Mouse (Mus musculus): ENCODE measurements around the gene Cd34. TPM values are rescaled to one million over a fixed set of nuclear protein-coding genes. Genes with fewer than 3 reads are reported as not detected.

Cd34 gene
- polyA plus RNA-seq, 1 experiment from 2014 or later = 6.4 TPM

DNA sequence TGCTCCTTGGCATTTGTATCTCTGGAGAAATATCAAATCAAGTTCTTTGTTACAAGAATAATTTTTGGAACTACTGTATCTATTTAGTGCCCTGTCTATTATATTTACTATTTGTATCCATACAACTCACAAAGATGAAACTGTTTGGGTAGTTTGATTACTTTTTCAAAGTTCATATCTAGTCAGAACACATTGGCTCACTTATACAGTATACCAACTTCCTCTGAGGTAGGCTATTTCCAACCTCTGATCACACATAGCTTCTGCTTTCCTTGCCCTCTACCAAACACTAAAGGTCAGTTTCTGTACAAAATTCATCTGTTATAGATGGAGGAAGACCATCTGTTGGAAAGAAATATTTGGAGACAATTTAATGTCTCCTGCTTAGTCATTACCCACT lies 16.1 kb downstream of the Cd34 start:
- no peak overlapping the region for H3K9ac ChIP-seq (replicated peaks)
- H3K4me3 ChIP-seq (ENCODE audit: low read depth, low read length) = no peak overlapping the region
- no peaks in the 10 kb centered on the region for H3K36me3 ChIP-seq (replicated peaks; ENCODE audit: insufficient read depth, low read length)
- H3K9me3 ChIP-seq (ENCODE audit: low read length) = no peaks in the 10 kb centered on the region
- no peaks in the 10 kb centered on the region for H3K4me1 ChIP-seq (ENCODE audit: insufficient read depth)
- TF ChIP-seq EP300 (IDR thresholded peaks at IDR 0.05; ENCODE audit: low read depth) (no peak), CTCF (IDR thresholded peaks at IDR 0.05; ENCODE audit: low read depth) (no peak)
- ATAC-seq (no peak), DNase-seq (no peak)
- no peaks in the 10 kb centered on the region for H3K27me3 ChIP-seq (ENCODE audit: insufficient read depth, low read length)
- no peak overlapping the region for H3K27ac ChIP-seq (ENCODE audit: low read depth)
- no peak overlapping the region for H3K4me2 ChIP-seq (ENCODE audit: low read depth, low read length)

DNA sequence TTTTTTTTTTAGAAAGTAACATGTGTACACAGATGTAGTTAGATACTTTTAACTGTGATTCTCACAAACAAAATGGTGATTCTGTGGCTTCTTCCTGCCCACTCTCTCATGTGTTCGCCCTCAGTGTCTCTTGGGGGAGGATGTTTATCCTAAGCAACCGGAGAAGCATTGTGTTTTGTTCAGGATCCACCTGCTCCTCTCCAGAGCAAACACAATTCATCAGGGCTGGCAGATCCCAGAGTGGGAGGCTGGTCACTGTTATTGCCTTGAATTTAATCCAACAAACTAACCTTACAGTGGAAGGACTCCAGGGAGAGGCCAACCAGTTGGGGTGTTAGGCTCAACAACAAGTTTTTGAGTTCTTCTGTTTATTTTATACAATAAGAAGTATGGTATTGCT lies 17.1 kb downstream of the Cd34 start:
- H3K9me3 ChIP-seq (ENCODE audit: low read length) = no peaks in the 10 kb centered on the region
- no peak overlapping the region for H3K4me3 ChIP-seq (ENCODE audit: low read depth, low read length)
- WGBS (ENCODE audit: insufficient replicate concordance) = 65% methylated on average over 2 of the region's 2 CpGs
- no peaks in the 10 kb centered on the region for H3K36me3 ChIP-seq (replicated peaks; ENCODE audit: insufficient read depth, low read length)
- ATAC-seq (no peak), DNase-seq (no peak)
- no peak overlapping the region for H3K27ac ChIP-seq (ENCODE audit: low read depth)
- H3K9ac ChIP-seq (replicated peaks) = no peak overlapping the region
- no peaks in the 10 kb centered on the region for H3K4me1 ChIP-seq (ENCODE audit: insufficient read depth)
- no peaks in the 10 kb centered on the region for H3K27me3 ChIP-seq (ENCODE audit: insufficient read depth, low read length)
- H3K4me2 ChIP-seq (ENCODE audit: low read depth, low read length) = no peak overlapping the region
- TF ChIP-seq CTCF (IDR thresholded peaks at IDR 0.05; ENCODE audit: low read depth) = no peak
- TF ChIP-seq EP300 (IDR thresholded peaks at IDR 0.05; ENCODE audit: low read depth) = no peak

DNA sequence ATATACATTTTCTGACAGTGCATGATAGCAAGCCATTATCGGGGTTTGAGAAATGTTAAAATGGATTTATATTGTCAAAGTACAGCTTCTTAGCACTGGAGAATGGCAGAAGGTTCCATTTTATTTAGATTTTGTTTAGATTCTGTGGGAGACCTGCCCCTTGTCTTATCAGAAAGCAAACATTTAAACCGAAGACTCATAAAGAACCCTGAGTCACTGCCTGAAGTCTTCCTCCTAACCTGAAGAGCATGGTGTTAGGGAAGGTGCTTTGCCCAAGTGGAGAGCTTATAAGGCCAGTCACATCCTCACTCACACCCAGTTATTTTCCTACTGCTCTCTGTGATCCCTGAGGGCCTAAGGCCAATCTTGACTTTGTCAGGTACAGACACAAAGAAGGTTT lies 18.4 kb downstream of the Cd34 start:
- no peak overlapping the region for H3K4me2 ChIP-seq (ENCODE audit: low read depth, low read length)
- H3K9ac ChIP-seq (replicated peaks) = no peak overlapping the region
- whole genome bisulfite sequencing (ENCODE audit: insufficient replicate concordance) = 53% methylated on average over 2 of the region's 2 CpGs
- no peaks in the 10 kb centered on the region for H3K9me3 ChIP-seq (ENCODE audit: low read length)
- no peak overlapping the region for H3K4me3 ChIP-seq (ENCODE audit: low read depth, low read length)
- no peaks in the 10 kb centered on the region for H3K27me3 ChIP-seq (ENCODE audit: insufficient read depth, low read length)
- no peaks in the 10 kb centered on the region for H3K4me1 ChIP-seq (ENCODE audit: insufficient read depth)
- H3K36me3 ChIP-seq (replicated peaks; ENCODE audit: insufficient read depth, low read length) = no peaks in the 10 kb centered on the region
- H3K27ac ChIP-seq (ENCODE audit: low read depth) = no peak overlapping the region
- DNase-seq = no peak
- TF ChIP-seq CTCF (IDR thresholded peaks at IDR 0.05; ENCODE audit: low read depth) (no peak), EP300 (IDR thresholded peaks at IDR 0.05; ENCODE audit: low read depth) (no peak)
- ATAC-seq = no peak

DNA sequence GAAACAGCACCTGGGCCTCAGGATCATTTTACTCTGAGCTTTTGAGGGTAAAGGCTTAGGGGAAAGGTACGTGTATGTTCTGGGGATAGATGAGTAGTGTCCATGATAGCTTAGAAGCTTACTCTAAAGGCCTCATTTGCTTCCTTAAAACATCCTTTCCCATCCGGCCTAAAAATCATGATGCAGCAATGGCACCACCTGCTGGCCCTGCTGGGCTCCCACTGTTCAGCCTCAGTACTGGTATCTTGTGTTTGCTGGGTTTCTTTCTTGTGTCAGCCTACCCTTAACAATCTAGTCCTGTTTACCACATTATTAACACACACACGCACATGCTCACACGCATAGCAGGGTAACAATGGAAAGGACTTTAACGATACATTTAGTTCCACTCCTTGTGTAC lies 23.6 kb downstream of the Cd34 start:
- TF ChIP-seq EP300 (IDR thresholded peaks at IDR 0.05; ENCODE audit: low read depth) = no peak
- peak; percentile 86 for TF ChIP-seq CTCF (IDR thresholded peaks at IDR 0.05; ENCODE audit: low read depth)
- 40% methylated on average over 5 of the region's 5 CpGs for WGBS (ENCODE audit: insufficient replicate concordance)
- no peaks in the 10 kb centered on the region for H3K4me1 ChIP-seq (ENCODE audit: insufficient read depth)
- H3K9ac ChIP-seq (replicated peaks) = no peak overlapping the region
- DNase-seq (peak; percentile 69), ATAC-seq (peak; percentile 56)
- H3K4me3 ChIP-seq (ENCODE audit: low read depth, low read length) = no peak overlapping the region
- no peak overlapping the region for H3K4me2 ChIP-seq (ENCODE audit: low read depth, low read length)
- H3K9me3 ChIP-seq (ENCODE audit: low read length) = no peaks in the 10 kb centered on the region
- H3K27ac ChIP-seq (ENCODE audit: low read depth) = no peak overlapping the region
- H3K27me3 ChIP-seq (ENCODE audit: insufficient read depth, low read length) = no peaks in the 10 kb centered on the region
- no peaks in the 10 kb centered on the region for H3K36me3 ChIP-seq (replicated peaks; ENCODE audit: insufficient read depth, low read length)

DNA sequence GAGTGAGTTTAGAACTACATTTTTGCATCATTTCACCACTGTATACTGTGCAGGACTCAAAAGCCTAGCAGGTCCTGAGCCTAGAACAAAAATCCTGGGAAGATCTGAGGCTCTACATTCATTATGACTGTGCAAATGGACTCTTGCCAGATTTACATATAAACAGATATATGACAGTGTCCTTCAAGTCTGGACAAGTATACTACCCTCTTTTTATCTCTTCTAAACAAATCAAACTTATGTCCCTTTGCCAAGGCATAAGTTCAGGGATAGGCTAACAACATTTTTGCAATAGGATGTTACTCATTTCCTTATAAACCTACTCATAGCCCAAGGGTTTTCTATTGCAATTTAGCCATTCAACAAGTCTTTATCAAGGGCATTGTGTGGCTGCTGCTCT lies 24.1 kb downstream of the Cd34 start:
- Histone ChIP-seq H3K27me3 (ENCODE audit: insufficient read depth, low read length) (no peaks in the 10 kb centered on the region), H3K4me2 (ENCODE audit: low read depth, low read length) (no peak overlapping the region), H3K4me1 (ENCODE audit: insufficient read depth) (no peaks in the 10 kb centered on the region), H3K9me3 (ENCODE audit: low read length) (no peaks in the 10 kb centered on the region), H3K36me3 (replicated peaks; ENCODE audit: insufficient read depth, low read length) (no peaks in the 10 kb centered on the region), H3K27ac (ENCODE audit: low read depth) (no peak overlapping the region), H3K4me3 (ENCODE audit: low read depth, low read length) (no peak overlapping the region), H3K9ac (replicated peaks) (no peak overlapping the region)
- no peak for DNase-seq
- peak; percentile 35 for ATAC-seq
- no peak for TF ChIP-seq CTCF (IDR thresholded peaks at IDR 0.05; ENCODE audit: low read depth)
- TF ChIP-seq EP300 (IDR thresholded peaks at IDR 0.05; ENCODE audit: low read depth) = 0 out of 2 replicates have a peak, but pooled peaks have one; percentile 11

DNA sequence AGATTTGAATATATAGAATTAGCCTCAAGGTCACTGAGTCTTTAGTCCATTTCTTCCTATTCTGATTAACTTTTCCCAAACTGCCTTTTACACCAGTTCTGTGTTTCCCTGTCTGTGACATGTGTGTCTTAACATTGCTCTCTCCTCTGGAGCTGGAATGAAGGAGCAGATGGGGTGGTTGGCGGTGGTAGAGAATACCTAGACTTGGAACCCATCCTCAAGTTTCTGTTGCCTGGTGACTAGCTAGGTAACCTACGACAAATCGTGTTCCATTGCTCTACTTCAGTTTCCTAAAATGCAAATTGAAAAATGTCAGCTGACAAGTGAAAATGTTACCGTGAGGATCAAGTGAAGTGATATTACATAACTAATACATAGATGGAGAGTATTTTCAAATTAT lies 33.4 kb downstream of the Cd34 start:
- no peak for ATAC-seq
- Histone ChIP-seq H3K4me1 (ENCODE audit: insufficient read depth) (peaks cover 8% of the 10 kb centered on the region), H3K36me3 (replicated peaks; ENCODE audit: insufficient read depth, low read length) (no peaks in the 10 kb centered on the region), H3K9ac (replicated peaks) (no peak overlapping the region), H3K4me2 (ENCODE audit: low read depth, low read length) (no peak overlapping the region), H3K9me3 (ENCODE audit: low read length) (no peaks in the 10 kb centered on the region), H3K4me3 (ENCODE audit: low read depth, low read length) (no peak overlapping the region), H3K27ac (ENCODE audit: low read depth) (no peak overlapping the region), H3K27me3 (ENCODE audit: insufficient read depth, low read length) (no peaks in the 10 kb centered on the region)
- no peak for DNase-seq
- WGBS (ENCODE audit: insufficient replicate concordance) = 82% methylated on average over 4 of the region's 4 CpGs
- TF ChIP-seq EP300 (IDR thresholded peaks at IDR 0.05; ENCODE audit: low read depth) (no peak), CTCF (IDR thresholded peaks at IDR 0.05; ENCODE audit: low read depth) (no peak)

DNA sequence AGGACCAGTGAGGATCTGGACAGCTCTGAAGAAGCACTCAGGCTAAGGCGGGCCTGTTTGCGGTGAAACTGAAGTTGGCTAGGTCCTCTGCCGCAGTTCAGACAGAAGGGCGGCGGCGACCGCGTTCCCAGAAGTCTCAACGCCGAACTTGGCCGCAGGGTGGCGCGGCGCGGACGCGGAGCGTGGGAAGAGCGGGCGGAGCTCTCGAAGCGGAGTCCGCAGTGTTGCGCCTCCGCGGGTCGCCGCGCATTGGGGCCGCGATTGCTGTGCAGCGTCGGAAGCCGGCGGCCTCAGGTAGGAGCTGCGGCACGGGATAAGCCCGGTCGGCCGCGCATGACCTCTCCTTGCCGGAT lies 37.5 kb downstream of the Cd34 start:
- peak; percentile 91 for ATAC-seq
- Histone ChIP-seq H3K4me3 (ENCODE audit: low read depth, low read length) (peak overlapping the region; percentile 79), H3K4me1 (ENCODE audit: insufficient read depth) (peaks cover 23% of the 10 kb centered on the region), H3K9me3 (ENCODE audit: low read length) (no peaks in the 10 kb centered on the region), H3K27ac (ENCODE audit: low read depth) (peak overlapping the region; percentile 65), H3K4me2 (ENCODE audit: low read depth, low read length) (peak overlapping the region; percentile 99), H3K27me3 (ENCODE audit: insufficient read depth, low read length) (no peaks in the 10 kb centered on the region), H3K36me3 (replicated peaks; ENCODE audit: insufficient read depth, low read length) (no peaks in the 10 kb centered on the region), H3K9ac (replicated peaks) (peak overlapping the region; percentile 77)
- DNase-seq = peak; percentile 91
- WGBS (ENCODE audit: insufficient replicate concordance) = 2% methylated on average over 31 of the region's 42 CpGs
- TF ChIP-seq EP300 (IDR thresholded peaks at IDR 0.05; ENCODE audit: low read depth) (no peak), CTCF (IDR thresholded peaks at IDR 0.05; ENCODE audit: low read depth) (peak; percentile 94)

Measured in liver, postnatal 0 days (tissue).